Mouse (Mus musculus): ENCODE results near the gene Gm5269.

The Gm5269 gene

DNA sequence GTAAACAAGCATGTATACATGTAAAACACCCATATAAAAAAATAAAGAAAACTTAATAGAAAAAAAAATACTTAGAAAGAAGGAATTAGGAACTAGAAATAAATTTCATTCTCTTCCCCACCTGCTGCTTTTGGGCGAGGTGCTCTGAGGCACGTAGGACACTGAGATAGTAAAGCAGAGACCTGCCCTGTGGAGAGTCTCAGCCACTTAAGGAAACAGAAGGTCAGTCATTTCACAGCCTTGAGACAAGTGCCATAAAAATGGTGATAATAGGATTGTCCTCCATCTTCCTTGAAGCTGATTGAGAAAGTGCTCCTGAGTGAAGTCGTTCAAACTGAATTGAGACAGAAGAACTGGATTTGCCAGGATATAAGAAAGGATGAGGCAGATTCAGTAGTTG is 12.6 kb downstream of the Gm5269 start:
- DNase-seq: no peak

DNA sequence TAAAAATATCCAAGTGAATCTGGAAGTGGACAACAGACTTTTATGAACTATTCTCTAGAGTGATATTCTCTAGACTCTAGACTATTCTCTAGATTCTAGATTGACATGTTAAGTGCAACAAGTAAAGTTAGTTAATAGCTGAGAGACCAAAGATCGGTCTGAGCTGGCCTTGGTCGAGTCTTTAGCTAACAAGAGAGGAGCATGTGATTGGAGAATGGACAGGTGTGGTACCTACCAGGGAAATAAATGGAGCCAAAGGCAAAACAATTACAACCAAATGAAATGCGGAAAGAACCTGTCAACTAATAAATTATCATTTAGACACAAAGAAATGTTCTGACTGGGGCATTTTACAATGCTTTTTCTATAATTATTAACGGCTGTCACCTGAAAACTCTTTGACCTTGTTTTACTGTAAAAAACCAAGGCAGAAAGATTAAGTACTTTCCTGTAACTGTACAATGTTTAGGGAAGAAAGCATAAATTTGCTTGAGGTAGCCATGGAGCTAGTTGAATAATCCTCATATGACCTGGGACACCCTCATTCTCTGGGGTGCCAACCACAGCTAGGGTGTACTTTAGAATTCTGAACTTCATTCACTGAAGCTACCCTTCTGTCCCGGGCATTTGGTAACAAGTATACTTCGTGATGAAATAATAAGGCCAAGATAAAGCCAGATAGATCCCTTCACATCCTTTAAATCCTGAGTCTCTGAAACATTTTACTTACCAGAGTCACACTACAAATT is 13.4 kb downstream of the Gm5269 start:
- DNase-seq: no peak

DNA sequence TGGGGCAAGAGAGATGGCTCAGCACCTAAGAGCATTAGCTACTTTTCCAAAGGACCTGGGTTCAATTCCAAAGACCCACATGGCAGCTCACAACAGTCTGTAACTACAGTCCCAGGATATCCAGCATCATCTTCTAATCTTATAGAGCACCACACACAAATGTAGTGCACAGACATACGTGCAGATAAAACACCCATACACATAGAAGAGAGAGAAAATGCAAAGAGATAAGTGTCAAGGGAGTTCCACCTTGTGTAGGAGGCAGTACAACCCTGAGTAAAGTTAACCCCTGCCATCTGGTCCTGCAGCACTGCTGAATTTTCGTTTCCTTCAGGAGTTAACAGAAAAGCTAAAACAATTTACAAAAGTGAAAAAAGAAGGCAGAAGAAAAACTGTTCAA is 14.4 kb downstream of the Gm5269 start:
- DNase-seq: no peak

DNA sequence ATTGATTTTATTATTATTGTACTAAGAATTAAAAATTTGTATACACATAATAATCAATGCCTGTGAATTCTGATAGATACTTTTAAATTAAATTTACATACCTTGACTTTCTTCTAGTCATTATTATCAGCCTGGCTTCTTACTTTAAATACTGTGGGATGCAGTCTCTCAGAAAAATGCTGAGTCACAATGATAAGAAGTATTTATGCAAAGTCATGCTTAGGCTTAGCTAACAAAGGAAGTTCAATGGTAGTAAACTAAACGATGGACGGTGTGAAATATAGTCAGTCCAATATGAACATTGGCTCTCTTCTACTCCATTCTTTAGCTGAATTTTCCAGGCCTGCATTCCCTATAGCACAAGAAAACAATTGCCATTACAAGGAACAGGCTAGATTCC is 16.8 kb downstream of the Gm5269 start:
- no peak for DNase-seq

DNA sequence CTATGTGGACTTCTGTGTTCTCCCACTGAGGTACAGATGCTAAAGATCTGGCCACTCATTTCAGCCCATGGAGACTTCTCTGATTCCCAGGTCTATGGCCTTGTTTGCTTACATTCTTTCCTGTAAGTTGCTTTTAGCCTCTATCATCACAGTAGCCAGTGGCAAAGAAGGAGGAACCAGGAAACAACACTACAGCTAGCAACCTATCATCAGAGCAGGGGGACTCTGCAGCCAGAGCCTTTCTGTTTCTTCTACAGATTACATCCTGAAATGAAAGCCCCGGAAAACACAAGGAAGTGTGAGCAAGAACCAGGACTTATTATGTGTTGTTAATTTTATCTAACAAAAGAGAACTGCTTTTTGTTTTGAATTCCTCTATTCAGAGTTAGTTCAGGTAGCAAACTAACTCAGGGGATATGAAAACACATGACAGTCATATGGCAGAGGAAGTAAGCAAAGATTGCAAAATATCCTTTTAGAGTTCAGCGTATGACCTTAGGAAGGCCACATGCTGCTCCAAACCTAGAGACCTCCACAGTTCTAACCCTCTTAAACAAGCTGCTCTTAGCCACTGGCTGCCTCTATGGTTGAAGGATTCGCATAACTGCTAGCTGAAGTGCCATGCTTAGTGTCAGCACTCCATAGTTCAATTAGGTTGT is 21.5 kb downstream of the Gm5269 start:
- DNase-seq: no peak

DNA sequence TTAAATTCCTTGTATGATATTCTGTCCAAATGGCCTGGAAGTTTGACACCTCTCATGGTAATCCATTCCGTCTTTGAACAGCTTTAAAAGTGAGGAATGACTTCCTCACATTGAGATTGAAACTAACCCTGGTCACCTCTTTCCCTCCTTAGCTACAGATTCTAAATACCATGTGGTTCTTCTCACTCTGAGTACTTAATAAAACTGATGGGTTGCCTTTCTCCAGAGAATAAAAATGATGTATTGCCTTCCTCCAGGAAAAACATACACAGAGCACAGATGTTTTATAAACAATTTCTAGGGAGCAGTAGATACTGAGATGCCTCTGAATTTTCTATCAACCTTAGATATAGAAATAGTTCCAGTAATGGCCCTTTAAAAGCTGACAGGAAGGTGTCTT is 22.0 kb downstream of the Gm5269 start:
- no peak for DNase-seq

DNA sequence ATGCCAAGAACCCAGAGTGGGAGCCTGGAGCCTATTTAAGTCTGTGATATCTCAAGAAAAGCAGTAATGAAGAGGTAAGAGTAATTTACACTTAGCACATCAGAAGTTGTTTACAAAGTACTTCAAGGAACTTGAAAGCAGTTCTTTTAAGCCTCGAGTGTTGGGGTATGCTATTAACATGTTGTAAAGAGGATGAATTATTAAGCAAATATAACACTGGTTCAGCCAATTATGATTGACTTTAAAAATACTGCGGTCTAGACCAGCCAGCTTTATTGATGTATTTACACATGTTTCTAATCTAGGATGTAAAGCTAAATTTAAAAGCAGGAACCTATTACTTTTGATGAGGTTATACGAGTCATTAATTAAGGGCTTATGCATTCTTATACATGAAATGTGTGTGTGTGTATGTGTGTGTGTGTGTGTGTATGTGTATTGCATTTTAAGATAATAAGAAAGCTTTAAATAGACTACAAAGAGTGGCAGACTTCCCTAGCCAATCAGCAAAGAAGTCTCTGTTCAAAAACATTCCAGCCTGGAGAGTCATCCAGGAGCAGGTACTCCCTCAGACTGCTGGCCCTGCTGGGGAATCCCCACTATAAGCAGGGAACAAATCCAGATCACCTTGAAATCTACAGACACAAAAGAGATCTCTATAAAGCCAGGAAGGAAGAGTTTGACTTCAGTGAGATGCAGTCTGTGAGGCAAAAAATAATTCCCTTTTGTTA is 23.6 kb downstream of the Gm5269 start:
- DNase-seq: no peak

DNA sequence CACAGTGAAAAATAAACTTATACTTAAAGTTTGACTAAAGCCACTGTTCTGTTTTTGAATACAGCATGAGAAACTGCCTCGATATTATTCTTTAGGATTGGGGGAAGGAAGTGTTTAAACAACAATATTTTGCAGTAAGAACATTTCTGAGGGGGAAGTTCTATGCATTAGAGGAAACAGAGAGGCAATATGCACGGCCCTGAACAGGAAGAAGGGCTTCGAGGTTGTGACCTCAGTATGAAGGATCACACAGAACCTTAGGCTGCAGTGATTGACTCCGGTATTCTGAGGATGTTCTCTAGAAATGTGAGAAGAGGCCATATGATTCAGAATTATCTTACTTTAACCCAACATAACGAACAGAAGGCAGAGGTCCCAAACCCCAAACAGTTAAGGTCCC is 24.3 kb downstream of the Gm5269 start:
- no peak for DNase-seq

DNA sequence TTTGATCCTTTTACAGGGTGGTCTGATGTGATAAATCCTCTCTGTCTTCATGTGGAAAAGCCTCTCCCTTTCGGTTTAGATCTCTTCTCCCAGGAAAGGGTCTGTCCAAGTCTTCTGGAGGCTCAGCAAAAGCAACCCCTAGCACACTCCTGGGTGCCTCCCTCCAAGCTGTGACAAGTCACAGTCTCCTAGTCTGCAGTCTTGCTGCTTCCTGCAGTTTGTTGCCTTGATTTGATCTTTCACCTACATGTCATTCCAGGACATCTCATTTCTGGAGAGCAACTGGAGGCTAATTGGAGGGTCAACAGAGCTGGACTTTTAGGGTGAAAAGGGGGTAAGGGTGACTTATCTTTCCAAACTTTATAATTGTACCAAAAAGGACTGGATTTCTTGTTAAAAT is 24.8 kb downstream of the Gm5269 start:
- no peak for DNase-seq

DNA sequence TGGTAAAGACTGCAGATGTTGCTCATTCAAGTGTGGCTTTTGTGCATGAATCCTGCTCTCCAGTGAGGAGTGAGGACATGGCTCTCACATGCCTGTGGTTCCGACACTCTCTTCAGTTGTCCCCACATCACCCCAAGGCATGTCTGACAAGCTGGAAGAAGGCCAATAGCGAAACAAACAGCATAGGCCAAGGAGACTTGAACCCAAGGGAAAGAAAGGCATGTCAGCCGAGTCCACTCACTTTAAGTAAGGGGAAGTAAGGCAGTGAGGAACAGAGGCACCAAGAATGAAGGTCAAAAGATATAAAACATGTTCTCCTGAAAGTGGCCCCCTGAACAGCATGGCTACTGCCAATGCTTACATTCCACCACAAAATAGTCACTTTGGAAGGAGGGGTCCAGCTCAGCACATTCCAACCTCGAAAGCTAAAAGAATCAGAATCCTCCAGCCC is 25.5 kb downstream of the Gm5269 start:
- peak in 1 of 2 experiments; percentile 14 for DNase-seq

DNA sequence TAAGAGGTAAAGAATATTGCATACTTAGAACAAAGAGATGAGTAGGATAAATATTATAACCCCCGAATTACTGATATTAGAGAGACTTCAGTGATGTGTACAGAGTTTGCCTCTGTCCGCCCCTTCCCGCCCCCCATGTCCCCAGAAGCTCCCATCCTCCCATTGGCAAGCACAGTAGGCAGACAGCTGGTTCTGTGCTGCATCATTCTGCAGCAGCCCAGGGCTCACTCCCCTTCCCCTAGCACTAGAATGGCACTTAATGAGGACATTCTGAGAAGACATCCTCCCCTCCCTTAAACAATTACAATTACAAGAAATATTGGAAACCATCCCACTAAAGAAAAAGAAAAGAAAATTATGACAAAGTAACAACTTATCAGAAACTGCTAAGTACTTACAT is 26.4 kb downstream of the Gm5269 start:
- DNase-seq: no peak

DNA sequence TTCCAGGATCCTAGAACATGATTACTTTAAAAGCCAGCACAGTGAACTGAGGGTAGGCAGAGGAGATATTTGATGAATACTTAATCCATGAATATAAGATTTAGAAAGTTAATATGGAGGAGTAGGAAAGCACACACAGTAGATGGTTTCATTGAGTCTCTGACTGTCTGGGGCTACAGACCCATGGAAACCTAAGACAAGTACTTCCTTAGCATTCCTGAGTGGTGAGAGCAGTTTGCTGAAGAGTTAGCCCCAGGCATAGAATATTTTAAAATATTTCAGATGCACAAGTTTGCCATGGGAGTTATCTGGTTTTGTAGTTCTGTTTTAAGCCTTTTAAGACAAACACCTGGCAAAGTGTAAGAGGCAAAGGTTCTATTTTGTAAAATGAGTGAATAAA is 28.9 kb downstream of the Gm5269 start:
- no peak for DNase-seq

DNA sequence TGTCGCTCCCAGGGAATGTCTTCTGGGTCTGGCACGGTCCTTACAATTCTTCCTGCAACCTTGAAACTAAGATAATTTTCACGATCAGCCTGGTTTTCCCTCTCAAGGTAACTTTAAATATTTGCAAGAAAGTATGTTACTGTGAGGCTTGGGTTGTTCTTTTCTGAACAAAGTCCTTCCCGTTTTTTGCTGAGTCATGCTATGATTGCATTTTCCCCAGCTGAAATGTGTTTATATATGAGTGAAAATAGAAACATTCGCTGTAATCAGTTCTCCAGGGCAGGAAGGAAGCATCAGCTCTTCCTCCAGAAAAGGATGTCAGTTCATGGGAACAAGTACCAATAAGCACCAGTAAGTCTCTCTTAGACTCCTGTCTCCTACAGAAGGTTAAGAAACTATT is 29.7 kb downstream of the Gm5269 start:
- DNase-seq: no peak

DNA sequence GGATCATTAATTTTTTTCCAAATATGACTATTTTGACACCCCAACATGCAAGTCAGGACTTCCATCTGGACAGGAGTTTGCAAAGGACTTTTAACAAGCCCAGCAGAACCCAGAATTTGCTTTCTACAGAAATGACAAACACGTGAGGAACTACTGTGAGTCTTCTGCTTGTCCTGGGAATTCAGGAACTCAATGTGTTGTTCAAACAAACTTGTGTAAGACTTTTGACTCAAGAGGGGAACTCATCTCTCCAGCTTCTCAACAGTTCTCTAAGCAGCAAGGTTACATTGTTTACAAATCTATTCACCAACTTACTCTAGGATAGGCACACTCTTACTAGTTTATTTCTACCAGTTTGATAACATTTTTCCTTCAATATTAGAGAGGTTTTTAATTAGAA is 32.0 kb downstream of the Gm5269 start:
- DNase-seq: no peak

DNA sequence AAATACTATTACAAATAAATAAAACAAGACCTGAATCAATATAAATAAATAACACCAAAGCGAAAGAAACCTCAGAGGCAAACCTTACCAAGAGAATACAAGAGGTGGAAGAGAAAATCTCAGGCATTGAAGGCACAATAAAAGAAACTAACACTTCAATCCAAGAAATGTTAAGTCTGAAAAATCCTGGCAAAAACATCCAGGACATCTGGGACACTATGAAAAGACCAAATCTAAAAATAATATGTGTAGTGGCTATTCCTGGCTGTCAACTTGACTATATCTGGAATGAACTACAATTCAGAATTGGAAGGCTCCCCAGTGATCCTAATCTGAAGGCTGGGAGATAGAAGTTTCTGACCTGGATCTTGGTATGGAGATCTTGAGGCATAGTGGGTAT is 44.6 kb downstream of the Gm5269 start:
- DNase-seq: no peak

All from lung, adult 18-20 months (tissue).